24 mouse cellular contexts compared by ENCODE assay signal in genomic region chr7:75504524-75504923, GRCm38 (mm10). TPM values are rescaled to one million over a fixed set of nuclear protein-coding genes. Genes with fewer than 3 reads are reported as not detected.
DNase-seq lines count a peak whose midpoint lies in the region; ATAC-seq lines count a peak whose summit lies in the region.
"Had no signal": no experiment of that assay in that cellular context is flagged by ENCODE, and none has a peak within 500 bp of the region (broad histone marks: within the 10 kb centered on the region; RNA-seq: fewer than 3 reads in every experiment).

No protein-coding gene starts in this region.

- H3K36me3 ChIP-seq in heart, embryonic 11.5 days (ENCODE audit: control insufficient read depth, insufficient read depth, low read length), result no peaks in the 10 kb centered on the region
- no peaks in the 10 kb centered on the region for H3K36me3 ChIP-seq in intestine, embryonic 15.5 days
- H3K36me3 ChIP-seq in midbrain, embryonic 13.5 days, result no peaks in the 10 kb centered on the region
- H3K36me3 ChIP-seq: embryonic facial prominence, embryonic 10.5 days; embryonic facial prominence, embryonic 13.5 days; forebrain, embryonic 12.5 days; forebrain, embryonic 15.5 days had no signal

- peaks cover 22% of the 10 kb centered on the region for H3K4me1 ChIP-seq in heart, embryonic 11.5 days (ENCODE audit: control insufficient read depth, insufficient read depth, low read length)
- peaks cover 7% of the 10 kb centered on the region; the same call in 1 of the 2 replicates for H3K4me1 ChIP-seq in intestine, embryonic 15.5 days (replicated peaks)
- H3K4me1 ChIP-seq in midbrain, embryonic 13.5 days (replicated peaks), result no peaks in the 10 kb centered on the region
- H3K4me1 ChIP-seq: forebrain, embryonic 12.5 days; forebrain, embryonic 15.5 days had no signal

- WGBS in heart, embryonic 11.5 days (ENCODE audit: insufficient replicate concordance), result 38% methylated on average over 2 of the region's 2 CpGs
- WGBS in intestine, embryonic 15.5 days, result 47% methylated on average over 2 of the region's 2 CpGs
- WGBS in midbrain, embryonic 13.5 days, result 70% methylated on average over 2 of the region's 2 CpGs

- H3K4me2 ChIP-seq in heart, embryonic 11.5 days, result no peak overlapping the region
- no peak overlapping the region for H3K4me2 ChIP-seq in intestine, embryonic 15.5 days (replicated peaks)
- H3K4me2 ChIP-seq in midbrain, embryonic 13.5 days (replicated peaks), result no peak overlapping the region
- H3K4me2 ChIP-seq: embryonic facial prominence, embryonic 13.5 days; forebrain, embryonic 12.5 days; forebrain, embryonic 15.5 days; hindbrain, embryonic 14.5 days had no signal

- DNase-seq in heart, postnatal 14 days, result no peak
- peak; percentile 45 for DNase-seq in retina, embryonic 14.5 days (ENCODE audit: low spot score)
- no peak for DNase-seq in urinary bladder, adult 18-20 months (ENCODE audit: low spot score in 2 of 2)
- DNase-seq: adrenal gland, adult 2 months; adrenal gland, postnatal 14 days; cerebellum, adult 11-12 months; cerebellum, adult 8-10 months; cerebellum, postnatal 10 days; cerebellum, postnatal 36 days; embryo, embryonic 11 days; gastrocnemius, postnatal 25 days; heart, adult 18-20 months; heart, postnatal 36 days had no signal

- no peaks in the 10 kb centered on the region for H3K9me3 ChIP-seq in heart, embryonic 11.5 days (replicated peaks; ENCODE audit: control insufficient read depth, low read length)
- no peaks in the 10 kb centered on the region for H3K9me3 ChIP-seq in intestine, embryonic 15.5 days
- no peaks in the 10 kb centered on the region for H3K9me3 ChIP-seq in midbrain, embryonic 13.5 days
- H3K9me3 ChIP-seq: embryonic facial prominence, embryonic 10.5 days; embryonic facial prominence, embryonic 13.5 days; forebrain, embryonic 12.5 days; forebrain, embryonic 15.5 days had no signal

- no peaks in the 10 kb centered on the region for H3K27me3 ChIP-seq in heart, embryonic 11.5 days (ENCODE audit: control insufficient read depth, insufficient read depth, low read length)
- H3K27me3 ChIP-seq in intestine, embryonic 15.5 days (replicated peaks), result no peaks in the 10 kb centered on the region
- no peaks in the 10 kb centered on the region for H3K27me3 ChIP-seq in midbrain, embryonic 13.5 days
- H3K27me3 ChIP-seq: embryonic facial prominence, embryonic 13.5 days; forebrain, embryonic 12.5 days; forebrain, embryonic 15.5 days had no signal

- H3K9ac ChIP-seq in heart, embryonic 11.5 days (ENCODE audit: low read depth, low read length), result no peak overlapping the region
- H3K9ac ChIP-seq in intestine, embryonic 15.5 days, result no peak overlapping the region
- H3K9ac ChIP-seq in midbrain, embryonic 13.5 days (replicated peaks), result no peak overlapping the region
- H3K9ac ChIP-seq: embryonic facial prominence, embryonic 13.5 days; forebrain, embryonic 12.5 days; forebrain, embryonic 15.5 days; hindbrain, embryonic 14.5 days had no signal

- 0 out of 2 replicates have a peak, but pooled peaks have one; percentile 10 for ATAC-seq in heart, embryonic 11.5 days (replicated peaks; ENCODE audit: insufficient number of reproducible peaks, low FRiP score, low TSS enrichment)
- 0 out of 2 replicates have a peak, but pooled peaks have one; percentile 18 for ATAC-seq in intestine, embryonic 15.5 days
- no peak for ATAC-seq in midbrain, embryonic 13.5 days
- ATAC-seq: forebrain, embryonic 15.5 days; hindbrain, postnatal 0 days; inflammation-experienced regulatory T-cells, adult 6 months had no signal

- H3K27ac ChIP-seq in heart, embryonic 11.5 days (ENCODE audit: low read depth, low read length), result no peak overlapping the region
- H3K27ac ChIP-seq in intestine, embryonic 15.5 days, result no peak overlapping the region
- H3K27ac ChIP-seq in midbrain, embryonic 13.5 days, result no peak overlapping the region
- H3K27ac ChIP-seq: embryonic facial prominence, embryonic 10.5 days; embryonic facial prominence, embryonic 13.5 days; forebrain, embryonic 12.5 days; forebrain, embryonic 15.5 days; hindbrain, embryonic 14.5 days; hindbrain, postnatal 0 days had no signal

- intact Hi-C loops in heart, postnatal 14 days (cut with DNase I), result no loop called here

- H3K4me3 ChIP-seq in heart, embryonic 11.5 days (ENCODE audit: low read depth, low read length), result no peak overlapping the region
- no peak overlapping the region for H3K4me3 ChIP-seq in intestine, embryonic 15.5 days (replicated peaks)
- H3K4me3 ChIP-seq in midbrain, embryonic 13.5 days (replicated peaks), result no peak overlapping the region
- H3K4me3 ChIP-seq: embryonic facial prominence, embryonic 10.5 days; embryonic facial prominence, embryonic 13.5 days; erythroblast, embryonic 14.5 days; forebrain, embryonic 12.5 days; forebrain, embryonic 15.5 days had no signal

RNA-seq across cellular contexts. Expression of gene Akap13, which starts 49.2 kb away (rescaled TPM):
- 49.0 and 68.1 TPM in 2 replicates for polyA plus RNA-seq in heart, embryonic 11.5 days (2014; fragmentation: Nextera tagmentation; extraction: Ambion mirVana)
- 10 to 100 TPM; 76.2 to 80.5 TPM for total RNA-seq in heart, postnatal 14 days (2021)
- polyA plus RNA-seq in intestine, embryonic 15.5 days (2015; fragmentation: Nextera tagmentation; extraction: Ambion mirVana), result 29.4 and 31.2 TPM in 2 replicates
- 17.1 and 19.2 TPM in 2 replicates for polyA plus RNA-seq in midbrain, embryonic 13.5 days (2015; fragmentation: Nextera tagmentation; extraction: Ambion mirVana)
